Mouse (Mus musculus) adrenal gland, postnatal 10 days (tissue): Measurements from ENCODE around the gene Med20. TPM values are rescaled to one million over a fixed set of nuclear protein-coding genes. Genes with fewer than 3 reads are reported as not detected.

Experiments used
- DNase-seq: peaks from one replicate; pipeline ENCODE4 v3.0.0; 2021; ENCODE audit warnings: mixed read lengths
- long read RNA-seq, 2 experiments: library from polyadenylated mRNA; stranded (forward); transcript quantifications; one replicate each; pipeline ENCODE4 v2.0.0; 2021
- total RNA-seq, 2 experiments: library from RNA; stranded (reverse); gene quantifications; 2 replicates each; pipeline ENCODE4 v1.2.3; 2021

Gene Med20
- total RNA-seq: 10 to 100 TPM; 38.1 to 39.8 TPM
- long read RNA-seq, experiment 1, transcript Med20-201 (4 exons, 2,054 nt): major isoform, 71 of 78 reads
- long read RNA-seq, experiment 1, partial matches to known transcripts: 0 of 78 reads
- long read RNA-seq, experiment 1, other reads (novel, unspliced or antisense): 7 of 78 reads
- long read RNA-seq, experiment 2, full-length matches to known transcripts: 42 of 46 reads
- long read RNA-seq, experiment 2, partial matches to known transcripts: 0 of 46 reads
- long read RNA-seq, experiment 2, other reads (novel, unspliced or antisense): 4 of 46 reads

- peak; percentile 98 for DNase-seq
These were observed at the start of gene Med20, which contains the start of the genes Bysl and Gm20517 for GRCm38 (mm10) chr17:47610849-47611660. Med20 (plus strand) TSS chr17:47611582. Bysl (minus strand) TSS chr17:47611492. Gm20517 (plus strand) TSS chr17:47611589.

- peak; percentile 25 for DNase-seq
These were observed 48.5 kb upstream of the Med20 start for GRCm38 (mm10) chr17:47562875-47563274.

- DNase-seq: no peak
These were observed 46.8 kb upstream of the Med20 start for GRCm38 (mm10) chr17:47564612-47565011.

- no peak for DNase-seq
These were observed 45.2 kb upstream of the Med20 start for GRCm38 (mm10) chr17:47566133-47566532.

- DNase-seq: peak; percentile 26
These were observed 44.1 kb upstream of the Med20 start for GRCm38 (mm10) chr17:47567271-47567670.

- no peak for DNase-seq
These were observed 43.0 kb upstream of the Med20 start for GRCm38 (mm10) chr17:47568389-47568788.

GRCm38 (mm10) chr17:47568951-47569527 is 42.3 kb upstream of the Med20 start:
- no peak for DNase-seq

GRCm38 (mm10) chr17:47571621-47572020 is 39.8 kb upstream of the Med20 start:
- no peak for DNase-seq

- DNase-seq: no peak
These were observed 38.9 kb upstream of the Med20 start for GRCm38 (mm10) chr17:47572436-47572835.

- DNase-seq: no peak
These were observed 37.4 kb upstream of the Med20 start for GRCm38 (mm10) chr17:47574028-47574427.

- peak; percentile 17 for DNase-seq
These were observed 36.6 kb upstream of the Med20 start for GRCm38 (mm10) chr17:47574830-47575229.

- DNase-seq: peak; percentile 28
These were observed 32.7 kb upstream of the Med20 start for GRCm38 (mm10) chr17:47578655-47579054.

- DNase-seq: peak; percentile 18
These were observed 30.4 kb upstream of the Med20 start for GRCm38 (mm10) chr17:47580962-47581361.

GRCm38 (mm10) chr17:47588517-47588916 is 22.9 kb upstream of the Med20 start:
- DNase-seq: no peak

- DNase-seq: no peak
These were observed 20.3 kb upstream of the Med20 start for GRCm38 (mm10) chr17:47591073-47591472.

- peak; percentile 98 for DNase-seq
These were observed 18.0 kb upstream of the Med20 start for GRCm38 (mm10) chr17:47593215-47593853.

GRCm38 (mm10) chr17:47593854-47594182 is 17.6 kb upstream of the Med20 start:
- DNase-seq: no peak

- peak; percentile 64 for DNase-seq
These were observed 17.0 kb upstream of the Med20 start for GRCm38 (mm10) chr17:47594183-47594968.

GRCm38 (mm10) chr17:47594969-47595247 is 16.5 kb upstream of the Med20 start:
- no peak for DNase-seq

- peak; percentile 77 for DNase-seq
These were observed 15.9 kb upstream of the Med20 start for GRCm38 (mm10) chr17:47595248-47596161.
